Mouse (Mus musculus) megakaryocyte, embryonic 14.5 days (primary cell): Measurements from ENCODE around the gene Pde12.

Source experiments
- FLI1 ChIP-seq: IDR thresholded peaks from 2 replicates; pipeline ENCODE4 v1.6.1; 2012; ENCODE audit warnings: low read length, inconsistent platforms, mixed read lengths
- GATA1 ChIP-seq: IDR thresholded peaks from 3 replicates; pipeline ENCODE4 v1.6.1; 2012; ENCODE audit warnings: mixed read lengths, low read length, inconsistent platforms, borderline replicate concordance

DNA sequence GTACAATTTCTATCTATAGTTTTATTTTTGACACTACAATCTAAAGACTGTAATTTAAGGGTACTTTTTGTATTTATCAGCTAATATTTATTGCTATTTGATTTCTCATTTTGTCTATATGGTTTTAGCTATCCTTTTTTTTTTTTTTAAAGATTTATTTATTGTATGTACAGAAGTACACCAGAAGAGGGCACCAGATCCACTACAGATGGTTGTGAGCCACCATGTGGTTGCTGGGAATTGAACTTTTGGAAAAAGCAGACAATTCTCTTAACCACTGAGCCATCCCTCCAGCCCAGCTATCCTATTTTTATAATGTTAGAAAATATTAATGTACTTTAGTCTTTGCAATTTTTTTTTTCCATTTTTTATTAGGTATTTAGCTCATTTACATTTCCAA is 28.2 kb upstream of the Pde12 start:
- no peak for TF ChIP-seq FLI1
- TF ChIP-seq GATA1, result no peak
